Mouse (Mus musculus): ENCODE results near the gene Trim3. TPM values are rescaled to one million over a fixed set of nuclear protein-coding genes. Genes with fewer than 3 reads are reported as not detected.

Gene Trim3
- total RNA-seq, 2 experiments from 2014 or later: 22.8 to 24.3 TPM

- intact Hi-C loops (cut with DNase I): no loop called here
- no peak for DNase-seq (ENCODE audit: low spot score)
Measured at GRCm38 (mm10) chr7:105616561-105616960, 16.8 kb downstream of the Trim3 start.

- intact Hi-C loops (cut with DNase I): no loop called here
- no peak for DNase-seq (ENCODE audit: low spot score)
Measured at GRCm38 (mm10) chr7:105615720-105616119, 17.7 kb downstream of the Trim3 start.

GRCm38 (mm10) chr7:105614400-105614799 is 19.0 kb downstream of the Trim3 start:
- DNase-seq (ENCODE audit: low spot score): no peak
- intact Hi-C loops (cut with DNase I): no loop called here

DNA sequence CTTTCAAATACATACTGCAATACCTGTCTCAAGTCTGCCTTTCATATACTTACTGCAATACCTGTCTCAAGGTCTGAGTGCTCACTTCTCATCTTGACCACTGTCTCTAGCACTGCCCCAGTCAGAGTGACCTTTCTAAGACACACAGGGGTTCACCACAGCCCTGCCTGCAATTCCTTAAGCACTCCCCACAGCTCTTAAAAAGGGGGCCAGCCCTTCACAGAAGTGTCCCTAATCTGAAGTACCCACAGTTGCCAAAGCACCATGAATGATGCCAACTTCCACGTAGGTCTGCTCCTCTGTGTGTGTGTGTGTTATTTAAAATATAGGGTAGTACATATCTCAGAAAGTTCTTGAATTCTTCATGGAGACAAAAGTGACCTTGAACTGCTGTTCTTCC is 21.6 kb downstream of the Trim3 start:
- DNase-seq (ENCODE audit: low spot score): no peak
- intact Hi-C loops (cut with DNase I): no loop called here

- intact Hi-C loops (cut with DNase I): loop anchor here (10.0 kb wide), 1 partner anchor 46 kb away; the partner anchor contains the start of gene Dnhd1
- no peak for DNase-seq (ENCODE audit: low spot score)
Measured at GRCm38 (mm10) chr7:105608467-105608866, 24.9 kb downstream of the Trim3 start.

- DNase-seq (ENCODE audit: low spot score): peak; percentile 17
- intact Hi-C loops (cut with DNase I): loop anchor here (1.0 to 10.0 kb wide), 2 partner anchors 52 to 54 kb away; partner anchors contain the start of gene Dnhd1
Measured at GRCm38 (mm10) chr7:105602860-105603623, 30.3 kb downstream of the Trim3 start.

DNA sequence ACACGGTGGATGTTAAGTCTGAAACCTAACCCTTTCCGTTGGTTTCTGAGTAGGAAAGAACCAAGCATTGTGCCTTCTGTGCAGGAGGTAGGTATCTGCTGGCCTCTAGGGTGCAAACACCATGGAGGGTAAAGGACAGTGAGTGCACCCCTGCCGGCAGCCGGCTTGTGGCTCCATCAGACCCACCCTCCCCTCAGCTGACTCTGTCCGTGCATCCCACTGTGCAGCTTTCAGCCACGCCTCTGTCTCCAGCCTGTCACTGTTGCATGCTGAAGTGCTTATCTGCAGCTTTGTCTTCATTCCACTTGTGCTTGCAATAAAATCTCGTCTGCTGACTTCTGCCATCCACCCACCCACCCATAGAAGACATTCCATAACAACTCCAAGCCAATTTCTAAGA is 43.3 kb downstream of the Trim3 start:
- DNase-seq (ENCODE audit: low spot score): no peak
- intact Hi-C loops (cut with DNase I): no loop called here

DNA sequence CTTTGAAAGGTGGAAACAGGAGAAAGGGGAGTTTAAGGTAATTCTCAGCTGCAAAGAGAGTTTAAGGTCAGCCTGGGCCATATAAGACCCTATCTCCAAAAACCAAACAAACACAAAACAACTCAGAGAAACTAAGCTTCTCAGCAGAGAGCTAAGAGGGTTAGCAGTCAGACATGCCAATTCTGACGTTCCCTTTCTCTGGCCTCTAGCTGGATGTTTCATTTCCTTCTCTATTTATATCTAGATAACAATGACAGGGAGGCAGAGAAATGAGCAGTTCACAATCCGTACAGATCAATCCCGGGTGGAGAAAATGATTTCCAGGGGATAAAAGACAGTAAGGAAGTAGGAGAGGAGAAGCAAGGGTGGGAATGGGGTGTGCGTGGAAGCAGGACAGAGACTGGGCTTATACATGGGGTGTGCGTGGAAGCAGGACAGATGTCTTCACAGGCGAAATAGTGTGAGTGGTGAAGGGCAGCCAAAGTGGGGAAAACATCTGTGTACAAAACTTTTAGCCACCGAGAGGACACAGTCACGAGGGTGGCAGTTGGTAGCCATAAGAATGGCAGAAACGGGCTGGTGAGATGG is 45.0 kb downstream of the Trim3 start:
- no peak for DNase-seq (ENCODE audit: low spot score)
- intact Hi-C loops (cut with DNase I): no loop called here

DNA sequence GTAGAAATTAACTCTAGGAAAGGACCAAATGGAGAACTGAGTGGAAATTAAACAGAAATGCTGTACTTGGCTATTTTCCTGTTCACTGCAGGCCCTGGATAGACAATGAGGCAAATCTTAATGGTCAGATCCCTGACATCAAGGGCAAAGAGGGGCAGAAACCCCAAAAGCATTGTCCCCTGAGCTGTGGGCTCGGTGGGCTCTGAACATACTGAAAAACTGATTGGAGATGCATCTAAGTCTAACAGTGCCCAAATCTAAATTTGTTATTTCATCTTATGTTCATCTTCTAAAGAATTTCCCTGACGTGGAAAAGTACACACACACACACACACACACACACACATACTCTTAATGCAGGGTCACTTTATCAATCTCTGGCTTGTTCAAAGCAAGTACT is 51.4 kb downstream of the Trim3 start:
- intact Hi-C loops (cut with DNase I): loop anchor here (1.0 kb wide), 1 partner anchor 28 kb away; the partner anchor contains the start of gene Smpd1
- DNase-seq (ENCODE audit: low spot score): no peak

GRCm38 (mm10) chr7:105581094-105581703 is 52.2 kb downstream of the Trim3 start, which contains the start of gene Apbb1:
Gene Apbb1 (minus strand): TSS chr7:105581653.
- peak; percentile 54 for DNase-seq (ENCODE audit: low spot score)
- intact Hi-C loops (cut with DNase I): loop anchor here (1.0 kb wide), 1 partner anchor 27 kb away; the partner anchor contains the start of gene Smpd1

GRCm38 (mm10) chr7:105580627-105581089 is 52.7 kb downstream of the Trim3 start:
- intact Hi-C loops (cut with DNase I): loop anchor here (1.0 kb wide), 1 partner anchor 26 kb away; the partner anchor contains the start of gene Smpd1
- no peak for DNase-seq (ENCODE audit: low spot score)

- DNase-seq (ENCODE audit: low spot score): no peak
- intact Hi-C loops (cut with DNase I): no loop called here
Measured at GRCm38 (mm10) chr7:105578481-105578880, 54.9 kb downstream of the Trim3 start.

GRCm38 (mm10) chr7:105577377-105577871 is 55.9 kb downstream of the Trim3 start:
- intact Hi-C loops (cut with DNase I): no loop called here
- no peak for DNase-seq (ENCODE audit: low spot score)

DNA sequence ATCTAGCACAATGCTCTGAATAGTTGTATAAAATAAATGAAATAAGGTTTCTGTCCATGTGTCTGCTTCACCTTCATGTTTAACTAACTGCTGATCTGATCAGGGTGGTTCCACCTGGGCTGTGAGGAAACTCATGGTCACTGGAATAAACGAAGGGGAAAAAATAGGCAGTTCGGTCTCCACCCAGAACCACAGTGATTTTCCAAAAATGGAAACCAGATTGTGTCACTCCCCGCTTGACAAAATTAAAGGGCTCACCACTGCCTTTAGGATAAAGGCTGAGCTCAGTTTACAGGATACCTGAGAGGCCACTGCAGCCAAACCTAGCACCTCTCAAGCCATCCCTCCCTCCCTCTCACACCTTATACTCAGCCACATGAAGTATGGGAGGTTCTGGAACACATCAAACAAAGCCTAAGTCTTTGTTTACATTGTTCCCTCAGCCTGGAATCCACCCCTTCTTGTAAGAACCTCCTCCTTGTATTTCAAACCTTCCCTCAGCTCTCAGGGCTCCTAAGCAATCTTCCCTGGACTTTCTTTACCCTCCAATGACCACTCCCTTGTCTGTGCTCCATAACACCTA is 57.1 kb downstream of the Trim3 start:
- intact Hi-C loops (cut with DNase I): no loop called here
- no peak for DNase-seq (ENCODE audit: low spot score)

DNA sequence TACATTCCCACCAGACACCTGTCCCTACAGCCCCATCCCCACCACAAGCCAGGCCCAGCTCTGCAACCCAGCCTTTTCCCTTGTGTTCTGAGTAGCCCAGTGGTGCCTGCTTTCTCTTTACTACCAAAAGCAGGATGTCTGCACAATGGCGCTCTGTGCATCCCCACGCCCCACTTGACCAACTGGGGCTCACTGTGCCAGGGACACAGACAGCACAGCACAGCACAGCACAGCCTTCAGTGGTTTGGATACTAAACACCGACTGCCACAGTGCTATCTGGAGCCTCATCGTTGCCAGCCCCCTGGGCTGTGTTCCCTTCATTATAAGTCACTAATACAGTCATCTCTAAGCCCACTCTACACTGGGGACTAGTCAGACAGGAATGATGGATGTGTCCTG is 58.8 kb downstream of the Trim3 start:
- no peak for DNase-seq (ENCODE audit: low spot score)
- intact Hi-C loops (cut with DNase I): no loop called here

DNA sequence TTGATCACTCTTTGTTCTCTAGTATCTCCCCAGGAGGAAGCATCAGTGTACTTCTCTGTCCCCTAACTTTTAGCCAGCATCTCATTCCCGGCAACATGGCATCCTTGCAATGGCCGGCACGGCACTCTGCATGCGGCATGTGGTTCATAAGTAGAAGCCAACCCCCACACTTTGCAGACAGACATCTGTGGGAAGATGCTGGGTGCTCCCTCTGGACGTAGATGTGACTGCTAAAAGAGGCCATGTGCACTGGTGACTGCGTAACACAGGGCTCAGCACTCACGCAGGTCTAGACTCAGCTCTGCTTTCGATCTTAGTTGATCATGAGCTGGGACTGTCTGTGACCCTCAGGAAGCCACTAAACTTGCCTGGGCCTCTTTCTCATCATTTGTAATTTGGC is 60.4 kb downstream of the Trim3 start:
- no peak for DNase-seq (ENCODE audit: low spot score)
- intact Hi-C loops (cut with DNase I): no loop called here

- intact Hi-C loops (cut with DNase I): no loop called here
- no peak for DNase-seq (ENCODE audit: low spot score)
Measured at GRCm38 (mm10) chr7:105570756-105571155, 62.6 kb downstream of the Trim3 start.

DNA sequence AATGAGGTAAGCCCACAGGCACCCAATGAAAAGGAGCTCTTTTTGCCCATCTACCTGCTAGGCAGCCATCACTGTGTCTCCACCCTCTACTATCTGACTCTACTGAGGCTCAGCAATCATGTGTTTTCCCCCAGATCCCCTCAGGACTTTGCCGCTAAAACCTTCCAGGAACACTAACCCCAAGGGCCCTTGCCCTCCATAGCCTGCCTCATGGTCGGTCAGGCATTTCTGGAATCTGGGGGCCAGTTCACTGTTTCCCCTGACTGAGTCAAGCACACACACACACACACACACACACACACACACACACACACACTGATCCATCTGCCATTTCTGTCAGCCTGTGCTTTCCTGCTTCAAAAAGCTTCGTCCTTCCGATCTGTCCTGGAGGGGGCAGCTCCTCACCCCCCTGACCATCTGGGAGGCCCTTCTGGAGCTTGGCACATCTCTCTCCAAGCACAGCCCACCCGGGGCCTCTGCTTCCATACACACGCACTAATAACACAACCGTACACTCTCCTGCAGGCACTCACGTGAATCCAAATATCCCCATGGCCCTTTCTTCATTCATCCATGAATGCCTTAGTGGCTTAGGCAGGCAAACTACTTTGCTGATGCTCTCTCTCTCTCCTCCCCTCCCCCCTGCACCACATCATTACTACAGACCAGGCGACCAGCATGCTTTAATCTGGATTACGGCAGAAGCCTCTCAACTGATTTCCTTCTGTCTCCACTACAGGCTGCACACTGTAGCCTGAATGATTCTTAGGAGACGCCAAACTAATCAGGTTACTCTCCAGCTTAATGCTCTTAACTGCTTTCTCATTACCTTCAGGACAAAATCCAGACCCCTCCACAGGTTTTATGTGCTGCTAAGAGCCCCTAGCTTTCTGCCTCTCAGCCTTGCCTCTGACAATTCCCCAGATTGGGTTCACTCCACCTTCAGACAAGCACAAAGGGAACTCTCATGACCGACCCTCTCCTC is 63.6 kb downstream of the Trim3 start:
- intact Hi-C loops (cut with DNase I): no loop called here
- no peak for DNase-seq (ENCODE audit: low spot score)

DNA sequence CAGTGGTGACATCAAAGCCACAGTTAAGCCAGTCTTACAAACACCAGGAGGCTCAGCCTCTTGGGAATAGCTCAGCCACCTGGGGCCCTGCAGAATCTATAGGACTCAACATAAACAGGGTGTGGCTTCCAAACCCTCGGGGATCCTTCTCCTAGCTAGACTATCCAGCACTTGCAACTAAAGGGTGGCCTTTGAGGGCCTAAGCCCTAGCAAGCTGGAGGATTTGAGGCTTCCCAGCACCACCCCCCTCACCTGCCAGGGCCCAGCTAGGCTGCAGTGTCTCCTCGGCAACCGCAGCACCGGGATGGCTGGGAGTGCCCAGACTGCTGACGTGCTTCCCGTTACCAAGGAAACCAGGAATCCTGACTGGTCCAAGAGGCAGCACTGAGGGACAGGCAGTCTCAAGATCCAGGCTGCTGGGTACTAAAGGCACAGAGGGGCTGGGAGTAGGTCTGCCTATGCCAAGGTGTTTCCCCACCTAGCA is 64.3 kb downstream of the Trim3 start:
- intact Hi-C loops (cut with DNase I): no loop called here
- no peak for DNase-seq (ENCODE audit: low spot score)

Data from heart, postnatal 25 days (tissue).